Comparison of ENCODE assay signal across 32 mouse cellular contexts in the genomic region with DNA sequence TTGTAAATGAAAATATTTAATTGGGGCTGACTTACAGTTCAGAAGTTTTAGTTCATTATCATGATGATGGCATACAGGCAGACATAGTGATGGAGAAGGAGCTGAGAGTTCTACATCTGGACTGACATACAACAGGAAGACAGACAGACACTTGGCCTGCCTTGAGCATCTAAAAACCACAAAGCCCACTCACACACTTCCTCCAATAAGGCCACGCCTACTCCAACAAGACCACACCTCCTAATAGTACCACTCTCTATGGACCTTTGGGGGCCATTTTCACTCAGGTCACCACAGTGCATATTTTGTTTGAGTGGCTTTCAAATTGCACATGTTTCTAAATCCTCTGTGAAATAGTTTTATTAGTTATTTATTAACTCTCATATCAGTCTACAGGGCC. TPM values are rescaled to one million over a fixed set of nuclear protein-coding genes. Genes with fewer than 3 reads are reported as not detected.
A peak's percentile ranks its signal among the peaks of the same experiment; 100 is the strongest.
DNase-seq lines count a peak whose midpoint lies in the region; ATAC-seq and TF ChIP-seq lines count a peak whose summit lies in the region.
"Had no signal": no experiment of that assay in that cellular context is flagged by ENCODE, and none has a peak within 500 bp of the region (broad histone marks: within the 10 kb centered on the region; RNA-seq: fewer than 3 reads in every experiment).

No protein-coding gene starts in this region.

- TF ChIP-seq CTCF in liver, adult 2 months (IDR thresholded peaks at IDR 0.05; ENCODE audit: low read depth, low read length): no peak

- peaks cover 4% of the 10 kb centered on the region for H3K4me1 ChIP-seq in liver, adult 2 months (ENCODE audit: control insufficient read depth, insufficient read depth, low read length)
- peaks cover 11% of the 10 kb centered on the region for H3K4me1 ChIP-seq in midbrain, embryonic 13.5 days (replicated peaks)

- H3K9me3 ChIP-seq in midbrain, embryonic 13.5 days: no peaks in the 10 kb centered on the region
- H3K9me3 ChIP-seq: G1E; heart, embryonic 10.5 days; heart, embryonic 15.5 days; hindbrain, embryonic 13.5 days; limb, embryonic 13.5 days; liver, embryonic 15.5 days; midbrain, embryonic 10.5 days; neural tube, embryonic 13.5 days had no signal

- H3K27me3 ChIP-seq in liver, adult 2 months (ENCODE audit: control insufficient read depth, insufficient read depth, low read length): no peaks in the 10 kb centered on the region
- peaks cover 7% of the 10 kb centered on the region; the same call in 1 of the 2 replicates for H3K27me3 ChIP-seq in midbrain, embryonic 13.5 days
- H3K27me3 ChIP-seq: heart, embryonic 15.5 days; limb, embryonic 13.5 days; neural tube, embryonic 13.5 days had no signal

- TF ChIP-seq POLR2A in liver, adult 2 months (IDR thresholded peaks at IDR 0.05; ENCODE audit: extremely low read depth, insufficient read depth, low read length): no peak

- H3K36me3 ChIP-seq in liver, adult 2 months (ENCODE audit: control insufficient read depth, insufficient read depth, low read length): no peaks in the 10 kb centered on the region; the same call in 1 of the 2 replicates
- no peaks in the 10 kb centered on the region for H3K36me3 ChIP-seq in midbrain, embryonic 13.5 days
- H3K36me3 ChIP-seq: G1E; heart, embryonic 10.5 days; heart, embryonic 15.5 days; hindbrain, embryonic 13.5 days; limb, embryonic 13.5 days; liver, embryonic 15.5 days; midbrain, embryonic 10.5 days; neural tube, embryonic 13.5 days had no signal

- peak; percentile 28; the same call in 1 of the 2 replicates for ATAC-seq in common myeloid progenitor, adult 5-6 weeks (replicated peaks; ENCODE audit: low read depth, poor library complexity, severe bottlenecking)
- peak; percentile 52; the same call in 1 of the 2 replicates for ATAC-seq in neutrophil, adult 5-6 weeks (ENCODE audit: extremely low read depth, insufficient number of reproducible peaks, low FRiP score, poor library complexity, severe bottlenecking)
- no peak for ATAC-seq in midbrain, embryonic 13.5 days
- ATAC-seq: forebrain, embryonic 16.5 days; midbrain, embryonic 16.5 days had no signal

- intact Hi-C loops in gastrocnemius, postnatal 14 days (cut with DNase I; ENCODE audit: low total_unique reads): no loop called here

- peak; percentile 22 for DNase-seq in liver, adult 2 months (ENCODE audit: extremely low read depth, low read depth, low spot score)
- no peak for DNase-seq in liver
- peak; percentile 17 for DNase-seq in A20 (ENCODE audit: low read depth, low spot score)
- no peak for DNase-seq in layer of hippocampus, adult 18-20 months (ENCODE audit: low spot score in 2 of 2)
- no peak for DNase-seq in gastrocnemius, postnatal 14 days
- DNase-seq: adrenal gland, postnatal 14 days; cerebellum, adult 11-12 months; cerebellum, adult 9-11 months; heart, postnatal 36 days; kidney, adult 11 months; kidney, postnatal 14 days; lung, embryonic 14.5 days; lung, postnatal 14 days had no signal

- WGBS in liver, adult 2 months: 59% methylated on average over 1 of the region's 1 CpGs
- WGBS in midbrain, embryonic 13.5 days: 65% methylated on average over 1 of the region's 1 CpGs

- no peak overlapping the region for H3K4me2 ChIP-seq in midbrain, embryonic 13.5 days (replicated peaks)
- H3K4me2 ChIP-seq: heart, embryonic 15.5 days; hindbrain, embryonic 13.5 days; limb, embryonic 13.5 days; liver, embryonic 15.5 days; lung, embryonic 14.5 days; neural tube, embryonic 13.5 days had no signal

- H3K27ac ChIP-seq in liver, adult 2 months (replicated peaks; ENCODE audit: insufficient read depth, low read depth, low read length): no peak overlapping the region
- H3K27ac ChIP-seq in midbrain, embryonic 13.5 days: no peak overlapping the region
- H3K27ac ChIP-seq: heart, embryonic 10.5 days; heart, embryonic 15.5 days; hindbrain, embryonic 13.5 days; left cerebral cortex, adult 2 months; limb, embryonic 13.5 days; liver, embryonic 15.5 days; midbrain, embryonic 10.5 days; neural tube, embryonic 13.5 days had no signal

- H3K4me3 ChIP-seq in liver, adult 2 months (ENCODE audit: insufficient read depth, low read depth, low read length): no peak overlapping the region
- H3K4me3 ChIP-seq in midbrain, embryonic 13.5 days (replicated peaks): no peak overlapping the region
- H3K4me3 ChIP-seq: erythroblast, embryonic 14.5 days; heart, embryonic 10.5 days; heart, embryonic 15.5 days; hindbrain, embryonic 13.5 days; left cerebral cortex, adult 2 months; limb, embryonic 13.5 days; liver, embryonic 15.5 days; midbrain, embryonic 10.5 days; neural tube, embryonic 13.5 days had no signal

- H3K79me2 ChIP-seq in liver, adult 2 months (ENCODE audit: control insufficient read depth, insufficient read depth, low read length): no peaks in the 10 kb centered on the region

- no peak overlapping the region for H3K9ac ChIP-seq in liver, adult 2 months (ENCODE audit: low read depth, low read length)
- no peak overlapping the region for H3K9ac ChIP-seq in midbrain, embryonic 13.5 days (replicated peaks)
- H3K9ac ChIP-seq: heart, embryonic 15.5 days; hindbrain, embryonic 13.5 days; limb, embryonic 13.5 days; liver, embryonic 15.5 days; lung, embryonic 14.5 days; neural tube, embryonic 13.5 days had no signal

RNA-seq across cellular contexts. Expression of a gene that starts 3.5 kb away (rescaled TPM):
- 15.9 and 17.8 TPM in 2 replicates for total RNA-seq in liver, adult 2 months (2014; rRNA removed)
- 4.3 and 4.8 TPM in 2 replicates for polyA plus RNA-seq in liver, adult 2 months (2012; rRNA removed)
- total RNA-seq in common myeloid progenitor, adult 5-6 weeks (2017): 1.1 and 2.2 TPM in 2 replicates
- 71.3 and 74.3 TPM in 2 replicates for total RNA-seq in neutrophil, adult 5-6 weeks (2017)
- total RNA-seq in layer of hippocampus, adult 18-20 months (2021): 1 to 10 TPM; 4.9 to 5.0 TPM
- 2.8 TPM in 2 replicates for polyA plus RNA-seq in midbrain, embryonic 13.5 days (2015; fragmentation: Nextera tagmentation; extraction: Ambion mirVana)
- 1 to 10 TPM; 5.6 to 6.2 TPM for total RNA-seq in gastrocnemius, postnatal 14 days (2021)
- polyA plus RNA-seq: erythroblast, embryonic 14.5 days; G1E had no signal

RNA-seq across cellular contexts. Expression of a gene that starts 41.1 kb away (rescaled TPM):
- total RNA-seq in liver, adult 2 months (2014; rRNA removed): 0.28 TPM in 1 of 2 replicates, not detected in the other
- polyA plus RNA-seq in liver, adult 2 months (2012; rRNA removed): not detected in 2 replicates
- total RNA-seq in common myeloid progenitor, adult 5-6 weeks (2017): 9.3 and 12.3 TPM in 2 replicates
- 2.6 and 3.2 TPM in 2 replicates for total RNA-seq in neutrophil, adult 5-6 weeks (2017)
- total RNA-seq in layer of hippocampus, adult 18-20 months (2021): 10 to 100 TPM; 10.7 to 14.8 TPM
- 0.50 TPM in 1 of 2 replicates, not detected in the other for polyA plus RNA-seq in midbrain, embryonic 13.5 days (2015; fragmentation: Nextera tagmentation; extraction: Ambion mirVana)
- 1 to 10 TPM; 5.1 to 5.2 TPM for total RNA-seq in gastrocnemius, postnatal 14 days (2021)
- polyA plus RNA-seq: embryonic facial prominence, embryonic 14.5 days; forebrain, embryonic 11.5 days; forebrain, embryonic 16.5 days; G1E; heart, embryonic 10.5 days; kidney, embryonic 14.5 days; neural tube, embryonic 13.5 days had no signal

RNA-seq across cellular contexts. Expression of a gene that starts 50.4 kb away (rescaled TPM):
- 38.9 and 41.8 TPM in 2 replicates for total RNA-seq in liver, adult 2 months (2014; rRNA removed)
- 13.2 and 17.4 TPM in 2 replicates for polyA plus RNA-seq in liver, adult 2 months (2012; rRNA removed)
- total RNA-seq in common myeloid progenitor, adult 5-6 weeks (2017): 50.0 and 55.5 TPM in 2 replicates
- 724 and 727 TPM in 2 replicates for total RNA-seq in neutrophil, adult 5-6 weeks (2017)
- total RNA-seq in layer of hippocampus, adult 18-20 months (2021): 10 to 100 TPM; 89.3 to 91.2 TPM
- 62.5 and 70.9 TPM in 2 replicates for polyA plus RNA-seq in midbrain, embryonic 13.5 days (2015; fragmentation: Nextera tagmentation; extraction: Ambion mirVana)
- total RNA-seq in gastrocnemius, postnatal 14 days (2021): 10 to 100 TPM; 23.9 to 25.5 TPM

RNA-seq across cellular contexts. Expression of a gene that starts 53.2 kb away (rescaled TPM):
- total RNA-seq in liver, adult 2 months (2014; rRNA removed): 0.18 and 0.20 TPM in 2 replicates
- 0.16 and 0.47 TPM in 2 replicates for polyA plus RNA-seq in liver, adult 2 months (2012; rRNA removed)
- not detected in 2 replicates for total RNA-seq in common myeloid progenitor, adult 5-6 weeks (2017)
- total RNA-seq in neutrophil, adult 5-6 weeks (2017): 122 and 131 TPM in 2 replicates
- under 1 TPM in 1 of 2 experiments, not detected in 1; 0.25 TPM for total RNA-seq in layer of hippocampus, adult 18-20 months (2021)
- polyA plus RNA-seq in midbrain, embryonic 13.5 days (2015; fragmentation: Nextera tagmentation; extraction: Ambion mirVana): not detected in 2 replicates
- under 1 TPM; 0.12 to 0.16 TPM for total RNA-seq in gastrocnemius, postnatal 14 days (2021)
- total RNA-seq: gastrocnemius, adult 8-10 months; left cerebral cortex, adult 2 months had no signal
- polyA plus RNA-seq: erythroblast, embryonic 14.5 days; forebrain, embryonic 11.5 days; forebrain, embryonic 16.5 days; G1E; hindbrain, embryonic 13.5 days; midbrain, embryonic 10.5 days had no signal

Comparison
In these comparisons a context has a peak if more than half of its experiments do, and no peak if none do; other contexts are left out.
1. DNase-seq: peak in liver, adult 2 months (single experiment) and A20 (single experiment); none in liver (single experiment), layer of hippocampus, adult 18-20 months (0 of 2) and gastrocnemius, postnatal 14 days (single experiment).